Mouse (Mus musculus): ENCODE measurements around the gene Fam83d. TPM values are rescaled to one million over a fixed set of nuclear protein-coding genes. Genes with fewer than 3 reads are reported as not detected.

Gene Fam83d
- polyA plus RNA-seq, 1 experiment from 2014 or later, result 57.6 TPM

DNA sequence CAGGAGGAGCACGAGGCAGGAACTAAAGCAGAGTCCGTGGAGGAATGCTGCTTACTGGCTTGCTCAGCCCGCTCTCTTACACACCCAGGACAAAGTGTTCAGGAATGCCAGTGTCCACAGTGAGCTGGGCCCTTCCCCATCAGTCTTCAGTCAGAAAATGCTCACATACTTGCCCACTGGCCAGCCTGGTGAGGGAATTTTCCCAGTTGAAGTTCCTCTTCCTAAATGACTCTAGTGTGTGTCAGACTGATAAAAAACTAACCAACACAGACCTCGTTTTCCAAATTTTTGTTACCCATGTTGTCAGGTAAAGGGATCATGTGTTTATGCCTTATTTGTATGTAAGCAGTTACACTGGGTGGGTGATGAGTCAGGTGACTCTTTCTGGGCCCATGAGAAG is 48.3 kb downstream of the Fam83d start:
- no peak overlapping the region for H3K27ac ChIP-seq (ENCODE audit: low read depth, low read length)
- WGBS, result 85% methylated on average over 4 of the region's 4 CpGs
- no peak for ATAC-seq (ENCODE audit: low FRiP score, low TSS enrichment)

DNA sequence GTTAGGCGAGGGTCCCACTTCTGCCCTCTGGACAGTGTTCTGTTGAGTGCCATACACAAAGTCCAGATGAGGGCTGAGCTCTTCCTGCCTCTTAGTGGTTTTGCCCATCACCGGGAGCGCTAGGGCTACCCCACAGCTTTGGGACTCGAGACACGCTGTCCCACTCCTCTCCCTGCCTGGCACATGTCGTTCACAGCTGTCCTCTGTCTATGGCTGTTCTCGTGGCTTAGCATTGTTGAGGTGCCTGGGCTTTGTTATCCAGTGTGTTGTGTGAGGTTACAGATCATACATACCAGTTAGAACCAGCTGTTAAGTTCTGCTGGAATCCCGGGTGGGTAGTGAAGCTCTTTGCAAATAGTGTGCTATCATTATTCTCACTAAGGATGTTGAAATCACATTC is 49.8 kb downstream of the Fam83d start:
- Histone ChIP-seq H3K9ac (ENCODE audit: low read depth, low read length) (no peak overlapping the region), H3K27ac (ENCODE audit: low read depth, low read length) (no peak overlapping the region), H3K36me3 (ENCODE audit: control insufficient read depth, insufficient read depth, low read length) (peaks cover 45% of the 10 kb centered on the region), H3K4me3 (ENCODE audit: low read length) (no peak overlapping the region), H3K27me3 (ENCODE audit: control insufficient read depth, insufficient read depth, low read length) (no peaks in the 10 kb centered on the region), H3K4me1 (ENCODE audit: control insufficient read depth, insufficient read depth, low read length) (no peaks in the 10 kb centered on the region), H3K4me2 (replicated peaks; ENCODE audit: low read depth, low read length) (no peak overlapping the region), H3K9me3 (ENCODE audit: control insufficient read depth, low read length) (no peaks in the 10 kb centered on the region)
- WGBS, result 93% methylated on average over 8 of the region's 8 CpGs
- no peak for ATAC-seq (ENCODE audit: low FRiP score, low TSS enrichment)

More for the DNA sequence above, 48.3 kb downstream of the Fam83d start:
- Histone ChIP-seq H3K4me2 (replicated peaks; ENCODE audit: low read depth, low read length) (no peak overlapping the region), H3K9ac (ENCODE audit: low read depth, low read length) (no peak overlapping the region), H3K27me3 (ENCODE audit: control insufficient read depth, insufficient read depth, low read length) (no peaks in the 10 kb centered on the region), H3K4me1 (ENCODE audit: control insufficient read depth, insufficient read depth, low read length) (no peaks in the 10 kb centered on the region), H3K4me3 (ENCODE audit: low read length) (no peak overlapping the region), H3K9me3 (ENCODE audit: control insufficient read depth, low read length) (no peaks in the 10 kb centered on the region), H3K36me3 (ENCODE audit: control insufficient read depth, insufficient read depth, low read length) (peaks cover 41% of the 10 kb centered on the region)

- no peak overlapping the region for H3K4me2 ChIP-seq (replicated peaks; ENCODE audit: low read depth, low read length)
- ATAC-seq (ENCODE audit: low FRiP score, low TSS enrichment), result no peak
- no peak overlapping the region for H3K27ac ChIP-seq (ENCODE audit: low read depth, low read length)
- peaks cover 50% of the 10 kb centered on the region for H3K36me3 ChIP-seq (ENCODE audit: control insufficient read depth, insufficient read depth, low read length)
- WGBS, result 91% methylated on average over 2 of the region's 2 CpGs
- H3K27me3 ChIP-seq (ENCODE audit: control insufficient read depth, insufficient read depth, low read length), result no peaks in the 10 kb centered on the region
- no peak overlapping the region for H3K9ac ChIP-seq (ENCODE audit: low read depth, low read length)
- no peaks in the 10 kb centered on the region for H3K9me3 ChIP-seq (ENCODE audit: control insufficient read depth, low read length)
- H3K4me1 ChIP-seq (ENCODE audit: control insufficient read depth, insufficient read depth, low read length), result no peaks in the 10 kb centered on the region
- H3K4me3 ChIP-seq (ENCODE audit: low read length), result no peak overlapping the region
Observed at GRCm38 (mm10) chr2:158828124-158828523, 60.2 kb downstream of the Fam83d start.

- Histone ChIP-seq H3K36me3 (ENCODE audit: control insufficient read depth, insufficient read depth, low read length) (peaks cover 61% of the 10 kb centered on the region), H3K9me3 (ENCODE audit: control insufficient read depth, low read length) (no peaks in the 10 kb centered on the region), H3K4me1 (ENCODE audit: control insufficient read depth, insufficient read depth, low read length) (no peaks in the 10 kb centered on the region), H3K4me3 (ENCODE audit: low read length) (no peak overlapping the region), H3K27me3 (ENCODE audit: control insufficient read depth, insufficient read depth, low read length) (no peaks in the 10 kb centered on the region), H3K27ac (ENCODE audit: low read depth, low read length) (no peak overlapping the region), H3K9ac (ENCODE audit: low read depth, low read length) (no peak overlapping the region), H3K4me2 (replicated peaks; ENCODE audit: low read depth, low read length) (no peak overlapping the region)
- ATAC-seq (ENCODE audit: low FRiP score, low TSS enrichment), result no peak
- WGBS, result 83% methylated on average over 6 of the region's 6 CpGs
Observed at GRCm38 (mm10) chr2:158829746-158830145, 61.9 kb downstream of the Fam83d start.

DNA sequence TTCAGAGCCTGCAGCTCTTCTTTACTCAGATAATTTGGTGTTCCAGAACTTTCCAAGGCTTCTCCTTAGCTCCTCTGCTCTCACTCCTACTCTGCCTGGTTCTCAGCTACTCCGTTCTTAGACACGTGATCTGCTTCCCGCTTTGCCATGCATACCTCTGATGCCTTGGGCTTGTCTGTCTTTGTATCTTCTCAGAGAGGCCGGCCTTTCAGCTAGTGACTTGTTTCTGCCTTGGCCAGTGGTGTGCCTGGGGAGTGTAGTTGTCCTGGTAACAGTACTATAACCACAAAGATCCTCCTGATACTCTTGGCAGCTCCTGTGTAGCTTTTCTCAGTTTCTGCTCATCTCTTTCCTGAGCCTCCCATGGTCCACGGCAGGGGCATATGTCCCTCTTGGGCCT is 65.3 kb downstream of the Fam83d start:
- Histone ChIP-seq H3K4me3 (ENCODE audit: low read length) (no peak overlapping the region), H3K9me3 (ENCODE audit: control insufficient read depth, low read length) (no peaks in the 10 kb centered on the region), H3K4me1 (ENCODE audit: control insufficient read depth, insufficient read depth, low read length) (no peaks in the 10 kb centered on the region), H3K27ac (ENCODE audit: low read depth, low read length) (no peak overlapping the region), H3K36me3 (ENCODE audit: control insufficient read depth, insufficient read depth, low read length) (peaks cover 71% of the 10 kb centered on the region), H3K27me3 (ENCODE audit: control insufficient read depth, insufficient read depth, low read length) (no peaks in the 10 kb centered on the region), H3K4me2 (replicated peaks; ENCODE audit: low read depth, low read length) (no peak overlapping the region), H3K9ac (ENCODE audit: low read depth, low read length) (no peak overlapping the region)
- no peak for ATAC-seq (ENCODE audit: low FRiP score, low TSS enrichment)
- WGBS, result 83% methylated on average over 5 of the region's 5 CpGs

DNA sequence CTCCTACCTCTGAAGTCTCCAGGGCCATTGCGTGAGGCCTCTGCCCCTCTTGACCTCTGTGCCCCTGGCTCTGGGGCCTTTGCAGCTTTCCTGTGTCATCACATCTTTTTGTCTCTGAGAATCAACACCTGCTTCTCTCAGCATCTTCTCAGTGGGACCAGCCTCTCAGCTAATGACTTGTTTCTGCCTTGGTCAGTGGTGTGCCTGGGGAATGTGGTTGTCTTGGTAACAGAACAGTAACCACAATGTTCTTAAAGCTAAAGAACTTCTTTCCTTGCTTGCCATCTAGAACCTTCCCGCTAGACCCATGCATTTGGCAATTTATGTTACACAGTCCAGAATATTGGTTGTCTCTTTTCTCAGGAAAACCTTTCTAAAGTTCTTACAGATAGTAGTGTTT is 65.8 kb downstream of the Fam83d start:
- H3K36me3 ChIP-seq (ENCODE audit: control insufficient read depth, insufficient read depth, low read length), result peaks cover 67% of the 10 kb centered on the region
- WGBS, result 85% methylated on average over 2 of the region's 2 CpGs
- ATAC-seq (ENCODE audit: low FRiP score, low TSS enrichment), result no peak

More for the DNA sequence above, 65.8 kb downstream of the Fam83d start:
- Histone ChIP-seq H3K9me3 (ENCODE audit: control insufficient read depth, low read length) (no peaks in the 10 kb centered on the region), H3K4me1 (ENCODE audit: control insufficient read depth, insufficient read depth, low read length) (no peaks in the 10 kb centered on the region), H3K4me3 (ENCODE audit: low read length) (no peak overlapping the region), H3K4me2 (replicated peaks; ENCODE audit: low read depth, low read length) (no peak overlapping the region), H3K27me3 (ENCODE audit: control insufficient read depth, insufficient read depth, low read length) (no peaks in the 10 kb centered on the region), H3K27ac (ENCODE audit: low read depth, low read length) (no peak overlapping the region), H3K9ac (ENCODE audit: low read depth, low read length) (no peak overlapping the region)

Small RNA genes lying within 50 kb of the gene (microRNA-seq; reads per million reads assigned to microRNA genes)
- not detected for gene Gm26141

Other genes starting within 250 kb of the Fam83d start
- 0.09 and 0.16 TPM in 2 replicates for gene Slc32a1, start 157.3 kb upstream of the Fam83d start, polyA plus RNA-seq (2014; fragmentation: Nextera tagmentation; extraction: Ambion mirVana)
- 13.2 and 15.6 TPM in 2 replicates for gene Actr5, start 143.2 kb upstream of the Fam83d start, polyA plus RNA-seq (2014; fragmentation: Nextera tagmentation; extraction: Ambion mirVana)
- gene Ppp1r16b, start 102.7 kb upstream of the Fam83d start, polyA plus RNA-seq (2014; fragmentation: Nextera tagmentation; extraction: Ambion mirVana), result 16.6 and 17.3 TPM in 2 replicates
- gene Dhx35, start 26.7 kb downstream of the Fam83d start, polyA plus RNA-seq (2014; fragmentation: Nextera tagmentation; extraction: Ambion mirVana), result 13.8 and 24.8 TPM in 2 replicates